Mouse (Mus musculus): ENCODE measurements around the gene N4bp1. TPM values are rescaled to one million over a fixed set of nuclear protein-coding genes. Genes with fewer than 3 reads are reported as not detected.

Gene N4bp1
- total RNA-seq, 4 experiments from 2014 or later, result 36.7 to 46.5 (median 44.0) TPM

GRCm38 (mm10) chr8:86765669-86766068 lies 119.4 kb downstream of the N4bp1 start:
- no peak for DNase-seq (ENCODE audit: low spot score in 2 of 2)

- no peak for DNase-seq (ENCODE audit: low spot score in 2 of 2)
These were observed 119.9 kb downstream of the N4bp1 start for GRCm38 (mm10) chr8:86765155-86765554.

GRCm38 (mm10) chr8:86762806-86763205 lies 122.3 kb downstream of the N4bp1 start:
- DNase-seq (ENCODE audit: low spot score in 2 of 2), result no peak

GRCm38 (mm10) chr8:86760746-86761145 lies 124.3 kb downstream of the N4bp1 start:
- no peak for DNase-seq (ENCODE audit: low spot score in 2 of 2)

GRCm38 (mm10) chr8:86759090-86759491 lies 126.0 kb downstream of the N4bp1 start:
- DNase-seq (ENCODE audit: low spot score in 2 of 2), result no peak

GRCm38 (mm10) chr8:86758651-86759050 lies 126.4 kb downstream of the N4bp1 start:
- DNase-seq (ENCODE audit: low spot score in 2 of 2), result no peak

Other genes starting within 250 kb of the N4bp1 start
- 1 to 10 TPM; 1.7 to 3.0 (median 2.3) TPM for gene Gm10638, start 139.6 kb downstream of the N4bp1 start, total RNA-seq (2022)
- gene Siah1a, start 139.3 kb downstream of the N4bp1 start, total RNA-seq (2022), result 10 to 100 TPM; 29.2 to 34.0 (median 32.7) TPM